Mouse (Mus musculus): ENCODE data around the gene Selenom.

DNA sequence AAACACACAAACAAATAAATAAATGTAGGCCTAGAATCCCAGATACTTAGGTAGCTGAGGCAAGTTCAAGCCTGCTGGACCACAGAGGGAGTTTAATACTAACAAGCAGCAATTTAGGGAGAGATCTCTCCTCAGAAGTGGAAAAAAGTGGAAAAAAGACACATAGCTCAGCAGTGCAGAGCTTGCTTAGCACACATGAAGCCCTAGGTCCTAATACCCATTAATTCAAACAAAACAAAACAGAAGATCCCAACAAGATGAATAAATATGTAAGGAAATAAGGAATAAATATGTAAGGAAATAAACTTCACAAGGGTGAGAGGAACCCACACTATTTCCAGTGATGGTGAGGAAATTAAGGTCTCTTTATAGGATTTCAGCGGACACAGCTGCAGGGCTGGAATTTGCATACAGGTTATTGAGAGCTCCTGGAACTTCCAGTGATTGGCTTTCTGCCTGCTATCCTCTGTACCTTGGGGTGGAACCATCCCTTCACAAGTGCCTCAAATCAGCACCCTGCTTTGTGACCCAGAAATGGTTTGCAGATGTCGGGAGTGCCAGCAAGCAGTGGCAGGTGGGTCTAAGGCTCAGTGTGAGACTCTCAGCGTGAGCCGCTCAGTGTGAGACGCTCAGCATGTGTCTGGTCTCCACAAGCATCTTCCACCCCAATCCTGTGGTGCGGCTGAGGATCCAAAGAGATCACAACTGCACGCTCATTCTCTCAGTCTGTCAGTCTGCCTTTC is 9.5 kb downstream of the Selenom start:
- TF ChIP-seq CHD1 (IDR thresholded peaks at IDR 0.05; ENCODE audit: low read depth, low read length) (no peak), ELF1 (IDR thresholded peaks at IDR 0.05; ENCODE audit: low read depth, low read length) (no peak)

All from CH12.LX (cell line).